Mouse (Mus musculus) neural tube, embryonic 15.5 days (tissue): ENCODE results near the gene Fam186b. TPM values are rescaled to one million over a fixed set of nuclear protein-coding genes. Genes with fewer than 3 reads are reported as not detected.
"Not testable (repeated sequence)": the region's sequence is repeated elsewhere in the genome, so short reads cannot be mapped to it uniquely, and the experiment has no call there.

Source experiments
- ATAC-seq: fragments of 200-750 bp; cut with Nextera tagmentation; 2 replicates; pipeline ENCODE4 v1.8.0; 2017; ENCODE audit warnings: mild to moderate bottlenecking, moderate TSS enrichment, moderate library complexity; ENCODE audit not compliant: low FRiP score
- H3K27ac ChIP-seq: fragments of 300-500 bp; sonication (generic); replicated peaks from 2 replicates; pipeline ENCODE4 v1.5.1; 2015; ENCODE audit warnings: mild to moderate bottlenecking, inconsistent platforms
- H3K27me3 ChIP-seq: fragments of 300-500 bp; sonication (generic); replicated peaks from 2 replicates; pipeline ENCODE4 v1.6.1; 2015; ENCODE audit warnings: inconsistent platforms
- H3K36me3 ChIP-seq: fragments of 300-500 bp; sonication (generic); 2 replicates; pipeline ENCODE4 v1.6.1; 2015; ENCODE audit warnings: inconsistent platforms
- H3K4me1 ChIP-seq: fragments of 300-500 bp; sonication (generic); 2 replicates; pipeline ENCODE4 v1.6.1; 2015; ENCODE audit warnings: inconsistent platforms
- H3K4me2 ChIP-seq: fragments of 300-500 bp; sonication (generic); 2 replicates; pipeline ENCODE4 v1.6.1; 2015; ENCODE audit warnings: inconsistent platforms, mild to moderate bottlenecking, moderate library complexity
- H3K4me3 ChIP-seq: fragments of 300-500 bp; sonication (generic); replicated peaks from 2 replicates; pipeline ENCODE4 v1.5.1; 2015; ENCODE audit warnings: mild to moderate bottlenecking, inconsistent platforms
- H3K9ac ChIP-seq: fragments of 300-500 bp; sonication (generic); replicated peaks from 2 replicates; pipeline ENCODE4 v1.6.1; 2015; ENCODE audit warnings: mild to moderate bottlenecking, inconsistent platforms
- H3K9me3 ChIP-seq: fragments of 300-500 bp; sonication (generic); replicated peaks from 2 replicates; pipeline ENCODE4 v1.6.1; 2016; ENCODE audit warnings: inconsistent platforms
- WGBS: fragments of 180-500 bp; shearing (Covaris S2); methylation state at CpG from one replicate; pipeline ENCODE4 v1.1.7; 2015; ENCODE audit warnings: mixed read lengths; 5-methylcytosine and 5-hydroxymethylcytosine counted together
- polyA plus RNA-seq: library from polyadenylated mRNA; unstranded; fragments of >200 nt; fragmentation: Nextera tagmentation; extraction: Ambion mirVana; gene quantifications from 2 replicates; pipeline ENCODE4 v1.2.1, GENCODE M21; 2015

The Fam186b gene
- polyA plus RNA-seq, 1 experiment from 2014 or later = 0.73 TPM

DNA sequence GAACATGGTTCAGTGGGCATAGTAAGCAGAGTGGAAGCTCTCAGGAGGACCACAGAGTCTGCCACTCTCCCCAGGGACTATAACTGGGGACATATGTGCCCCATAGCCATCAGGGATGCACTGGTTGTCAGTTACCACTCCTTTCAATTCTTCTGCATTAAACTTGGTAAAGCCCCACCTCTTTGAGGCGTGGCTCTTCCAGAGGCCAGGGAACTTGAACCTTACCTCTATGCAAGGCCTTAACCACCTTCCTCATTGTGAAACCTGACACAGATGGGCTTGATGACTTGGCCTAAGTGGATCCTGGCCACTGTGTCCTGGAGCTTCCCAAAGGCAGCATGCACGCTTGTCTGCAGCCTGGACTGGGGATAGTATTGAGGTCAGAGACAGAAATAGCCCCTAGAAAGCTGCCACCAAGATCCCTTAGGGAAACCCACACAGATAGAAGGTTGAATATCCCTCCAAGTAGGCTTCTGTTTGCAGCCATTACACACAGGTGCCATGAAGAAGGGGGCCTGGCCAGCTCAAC lies 41.1 kb downstream of the Fam186b start:
- H3K9ac ChIP-seq = no peak overlapping the region
- no peaks in the 10 kb centered on the region for H3K27me3 ChIP-seq
- H3K36me3 ChIP-seq = no peaks in the 10 kb centered on the region
- WGBS = 77% methylated on average over 2 of the region's 2 CpGs
- H3K27ac ChIP-seq = no peak overlapping the region
- H3K9me3 ChIP-seq = no peaks in the 10 kb centered on the region
- no peak overlapping the region for H3K4me3 ChIP-seq
- H3K4me2 ChIP-seq = no peak overlapping the region
- peaks cover 30% of the 10 kb centered on the region for H3K4me1 ChIP-seq
- no peak for ATAC-seq

DNA sequence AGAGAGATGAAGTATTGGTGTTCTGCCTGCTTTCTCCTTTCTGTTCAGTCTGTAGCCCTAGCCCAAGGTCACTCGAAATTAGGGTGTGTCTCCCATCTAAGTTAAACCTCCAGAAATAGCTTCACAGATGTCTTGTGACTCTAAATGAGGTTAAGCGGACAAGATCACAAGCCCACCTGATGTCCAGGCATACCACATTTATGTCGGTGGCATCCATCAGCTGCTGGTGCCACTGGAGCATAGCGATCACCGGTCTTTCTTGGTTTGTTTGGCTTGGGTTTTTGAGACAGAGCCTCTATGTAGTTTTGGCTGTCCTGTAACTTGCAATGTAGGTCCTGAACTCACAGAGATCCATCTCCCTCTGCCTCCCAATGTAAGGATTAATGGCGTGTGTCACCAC lies 41.9 kb downstream of the Fam186b start:
- 92% methylated on average over 6 of the region's 6 CpGs for WGBS
- H3K9me3 ChIP-seq = no peaks in the 10 kb centered on the region
- H3K4me3 ChIP-seq = no peak overlapping the region
- peaks cover 5% of the 10 kb centered on the region; the same call in 1 of the 2 replicates for H3K36me3 ChIP-seq
- H3K4me2 ChIP-seq = no peak overlapping the region
- no peaks in the 10 kb centered on the region for H3K27me3 ChIP-seq
- ATAC-seq = no peak
- no peak overlapping the region for H3K9ac ChIP-seq
- peaks cover 26% of the 10 kb centered on the region for H3K4me1 ChIP-seq
- H3K27ac ChIP-seq = no peak overlapping the region

DNA sequence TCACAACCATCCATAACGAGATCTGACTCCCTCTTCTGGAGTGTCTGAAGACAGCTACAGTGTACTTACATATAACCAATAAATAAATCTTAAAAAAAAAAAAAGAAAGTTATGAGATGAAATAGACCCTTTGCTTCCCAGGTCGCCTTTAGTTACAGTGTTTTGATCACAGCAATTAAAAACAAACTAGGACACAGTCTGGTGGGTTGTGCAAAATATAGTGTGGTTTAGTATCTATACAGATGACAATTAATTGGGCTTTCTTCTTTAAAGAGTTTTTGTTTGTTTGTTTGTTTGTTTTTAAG lies 42.6 kb downstream of the Fam186b start:
- not testable (repeated sequence) for H3K9me3 ChIP-seq, H3K27ac ChIP-seq, H3K9ac ChIP-seq, H3K36me3 ChIP-seq, H3K27me3 ChIP-seq, ATAC-seq
- 48% methylated on average over 2 of the region's 2 CpGs for WGBS
- peaks cover 26% of the 10 kb centered on the region for H3K4me1 ChIP-seq
- H3K4me3 ChIP-seq = 0 out of 2 replicates have a peak overlapping the region, but pooled peaks have one; percentile 66
- peak overlapping the region; percentile 82 for H3K4me2 ChIP-seq

DNA sequence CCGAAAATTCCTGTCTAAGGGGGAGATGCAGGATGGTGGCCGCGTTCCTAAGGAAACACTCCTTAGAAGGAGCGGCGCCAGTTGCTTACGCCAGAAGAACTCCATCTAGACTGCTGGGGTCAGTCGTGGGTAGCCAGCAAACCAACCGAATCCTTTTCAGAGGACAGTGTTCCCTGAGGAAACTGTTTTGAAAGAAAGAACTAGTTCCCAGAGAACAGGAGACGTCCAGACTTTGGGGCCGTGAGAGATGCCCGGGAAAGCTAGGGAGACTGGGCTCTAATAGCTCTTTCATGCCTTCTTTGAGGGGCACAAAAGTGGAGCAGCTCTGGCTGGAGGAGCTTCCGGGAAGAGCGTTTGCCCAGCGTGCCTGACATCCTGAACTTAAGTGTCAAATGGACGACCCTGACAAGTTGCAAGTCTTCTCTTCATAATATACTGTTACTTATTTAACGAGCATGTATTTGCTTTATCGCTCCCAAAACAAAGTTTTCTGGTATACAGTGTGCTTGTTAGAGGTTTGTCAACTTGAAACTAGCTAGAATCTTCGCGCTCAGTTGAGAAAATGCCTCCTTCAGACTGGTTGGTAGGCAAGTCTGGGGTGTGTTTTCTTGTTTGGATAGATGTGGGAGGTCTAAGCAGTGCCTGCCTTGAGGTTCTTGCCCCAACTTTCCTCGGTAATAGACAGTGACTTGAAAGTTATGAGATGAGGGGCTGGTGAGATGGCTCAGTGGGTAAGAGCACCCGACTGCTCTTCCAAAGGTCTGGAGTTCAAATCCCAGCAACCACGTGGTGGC lies 43.1 kb downstream of the Fam186b start:
- Histone ChIP-seq H3K36me3 (peaks cover 13% of the 10 kb centered on the region), H3K27me3 (no peaks in the 10 kb centered on the region), H3K9ac (peak overlapping the region; percentile 64), H3K27ac (peak overlapping the region; percentile 97), H3K9me3 (no peaks in the 10 kb centered on the region), H3K4me3 (peak overlapping the region; percentile 66), H3K4me2 (peak overlapping the region; percentile 82), H3K4me1 (peaks cover 26% of the 10 kb centered on the region)
- 4% methylated on average over 22 of the region's 22 CpGs for WGBS
- peak; percentile 69 for ATAC-seq

DNA sequence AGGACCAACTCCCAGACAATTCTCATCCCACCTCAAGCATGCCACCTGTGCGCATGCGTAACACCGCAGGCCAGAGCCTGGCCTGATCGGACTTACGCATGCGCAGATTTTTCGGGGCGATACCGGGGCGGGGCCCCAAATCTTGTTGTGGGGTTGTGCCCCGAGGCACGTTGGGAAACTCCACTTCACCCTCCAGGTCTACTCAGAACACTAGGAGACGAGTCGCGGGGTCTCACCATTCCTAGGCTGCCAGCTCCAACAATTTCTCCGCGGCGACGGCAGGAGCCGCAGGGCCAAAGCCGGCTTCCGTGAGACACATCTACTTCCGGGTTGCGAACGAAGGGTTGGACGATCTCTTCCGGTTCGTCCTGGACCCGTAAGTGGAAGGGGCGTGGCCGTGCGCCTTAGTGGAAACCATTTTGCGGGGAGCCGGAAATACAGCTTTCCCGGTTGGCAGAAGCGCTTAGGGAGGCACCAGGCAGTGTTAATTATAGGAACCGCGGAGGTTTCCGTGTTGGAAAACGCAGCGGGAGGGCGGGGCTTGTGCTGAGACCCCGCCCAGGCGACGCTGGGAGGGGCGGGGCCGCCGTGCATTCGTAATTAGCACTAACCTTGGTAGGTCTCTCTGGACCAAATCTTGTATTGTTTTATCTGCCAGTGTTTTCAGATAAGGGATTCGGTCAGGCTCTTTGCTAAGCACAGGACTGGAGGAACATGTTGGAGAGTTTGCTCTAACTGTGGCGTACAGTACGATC lies 43.9 kb downstream of the Fam186b start, which contains the start of gene Mcrs1:
TSS of gene Mcrs1 (minus strand) at position 336 of the 755 bp plus-strand sequence.
- WGBS = under 1% methylated on average over 52 of the region's 52 CpGs
- H3K4me3 ChIP-seq = peak within 1 kb of the TSS; percentile 66

DNA sequence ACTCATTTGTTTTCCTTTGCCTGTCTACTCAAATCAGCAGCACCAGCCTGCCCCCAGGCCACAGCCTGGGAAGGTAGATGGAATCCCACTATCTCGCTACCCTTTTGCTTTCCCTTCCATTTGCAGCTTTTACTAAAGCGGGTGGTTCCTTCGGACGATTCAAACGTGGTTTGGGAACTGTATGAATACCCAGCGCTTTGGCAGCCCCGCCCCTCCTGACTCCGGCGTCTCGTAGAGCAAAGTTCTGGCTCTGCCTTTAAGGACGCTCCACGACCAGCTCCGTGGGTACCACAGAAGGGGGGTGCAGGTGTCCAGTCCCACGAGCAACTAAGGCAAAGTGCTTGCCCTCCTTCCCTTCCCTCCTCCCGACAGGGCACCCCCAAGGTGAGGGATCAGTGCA lies 44.6 kb downstream of the Fam186b start:
- not testable (repeated sequence) for H3K9me3 ChIP-seq, ATAC-seq, H3K27me3 ChIP-seq
- Histone ChIP-seq H3K36me3 (peaks cover 28% of the 10 kb centered on the region), H3K4me2 (peak overlapping the region; percentile 82), H3K27ac (peak overlapping the region; percentile 51), H3K4me1 (peaks cover 26% of the 10 kb centered on the region), H3K9ac (peak overlapping the region; percentile 56), H3K4me3 (peak overlapping the region; percentile 66)
- WGBS = 2% methylated on average over 14 of the region's 15 CpGs

More for the DNA sequence above, 43.9 kb downstream of the Fam186b start, which contains the start of gene Mcrs1:
- H3K9me3 ChIP-seq = no peaks in the 10 kb centered on the region
- peaks cover 26% of the 10 kb centered on the region for H3K4me1 ChIP-seq
- peak within 1 kb of the TSS; percentile 82 for H3K4me2 ChIP-seq
- peak; percentile 96 for ATAC-seq
- peaks cover 21% of the 10 kb centered on the region for H3K36me3 ChIP-seq
- H3K9ac ChIP-seq = peak within 1 kb of the TSS; percentile 64
- H3K27ac ChIP-seq = peak within 1 kb of the TSS; percentile 97
- no peaks in the 10 kb centered on the region for H3K27me3 ChIP-seq

DNA sequence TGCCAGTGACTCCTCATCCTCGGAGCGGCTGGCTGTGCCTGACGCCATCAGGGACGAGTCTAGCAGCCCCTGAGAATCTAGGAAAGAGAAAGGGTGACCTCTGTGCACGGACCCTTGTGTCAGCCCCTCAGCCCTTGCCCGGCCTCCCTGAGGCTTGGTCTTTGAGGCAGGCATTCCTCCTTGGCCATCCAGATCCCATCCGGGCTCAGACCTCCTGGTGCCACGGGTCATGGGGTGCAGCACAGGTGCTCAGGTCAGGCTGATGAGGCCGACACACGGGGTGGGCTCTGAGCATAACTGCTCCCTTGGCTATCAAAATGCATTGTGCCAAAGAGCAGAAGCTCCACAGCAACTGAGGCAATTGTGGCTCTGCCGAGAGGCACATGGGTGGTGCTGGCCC lies 45.8 kb downstream of the Fam186b start:
- Histone ChIP-seq H3K36me3 (peaks cover 39% of the 10 kb centered on the region), H3K27me3 (no peaks in the 10 kb centered on the region), H3K27ac (no peak overlapping the region), H3K9me3 (no peaks in the 10 kb centered on the region), H3K4me2 (no peak overlapping the region), H3K4me3 (no peak overlapping the region), H3K4me1 (peaks cover 26% of the 10 kb centered on the region), H3K9ac (no peak overlapping the region)
- ATAC-seq = no peak
- 94% methylated on average over 11 of the region's 11 CpGs for WGBS

DNA sequence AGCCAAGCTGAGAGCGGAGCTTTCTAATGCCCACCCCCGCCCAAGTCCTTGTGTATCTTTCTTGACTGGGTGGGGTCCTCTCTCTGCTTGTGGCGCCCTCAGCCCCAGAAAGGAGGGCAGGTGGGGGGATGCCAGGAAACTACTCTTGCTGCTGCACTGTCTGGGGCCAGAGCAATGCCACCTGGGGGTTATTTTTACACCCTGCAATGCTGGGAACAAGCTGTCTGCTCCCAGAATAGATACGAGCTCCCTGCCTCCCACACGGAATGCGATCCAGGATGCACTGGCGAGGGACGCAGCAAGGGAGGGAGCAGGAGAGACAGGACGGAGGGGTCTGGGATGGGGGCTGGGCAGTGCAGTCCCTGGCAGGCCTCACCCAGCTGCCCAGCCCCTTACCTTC lies 46.7 kb downstream of the Fam186b start:
- Histone ChIP-seq H3K27me3 (no peaks in the 10 kb centered on the region), H3K9me3 (no peaks in the 10 kb centered on the region), H3K4me3 (no peak overlapping the region), H3K9ac (no peak overlapping the region), H3K4me2 (no peak overlapping the region), H3K27ac (no peak overlapping the region), H3K36me3 (peaks cover 49% of the 10 kb centered on the region), H3K4me1 (peaks cover 26% of the 10 kb centered on the region)
- ATAC-seq = no peak
- 86% methylated on average over 9 of the region's 9 CpGs for WGBS

DNA sequence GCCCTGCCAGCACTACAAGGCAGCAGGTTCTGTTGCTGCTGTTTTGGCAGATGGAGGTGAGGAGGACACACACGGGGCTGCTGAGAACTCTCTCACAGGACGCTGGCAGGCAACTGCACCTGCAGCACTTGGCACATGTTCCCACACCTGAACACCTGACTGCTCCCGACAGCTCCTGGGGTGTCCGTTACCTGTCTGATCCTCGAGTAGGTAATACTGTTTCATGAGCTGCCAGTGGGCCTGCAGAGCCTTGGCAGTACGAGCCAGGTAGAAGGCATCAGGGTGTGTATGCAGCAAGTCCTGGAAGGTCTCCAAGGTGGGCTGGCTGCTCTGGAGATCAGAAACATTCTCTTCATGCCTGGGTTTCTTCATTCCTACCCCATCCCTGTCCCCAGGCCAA lies 49.0 kb downstream of the Fam186b start:
- 88% methylated on average over 6 of the region's 6 CpGs for WGBS
- H3K4me3 ChIP-seq, H3K4me2 ChIP-seq, H3K27me3 ChIP-seq, H3K9ac ChIP-seq, H3K9me3 ChIP-seq, H3K27ac ChIP-seq, ATAC-seq: not testable (repeated sequence)
- H3K4me1 ChIP-seq = peaks cover 13% of the 10 kb centered on the region
- peaks cover 68% of the 10 kb centered on the region for H3K36me3 ChIP-seq

DNA sequence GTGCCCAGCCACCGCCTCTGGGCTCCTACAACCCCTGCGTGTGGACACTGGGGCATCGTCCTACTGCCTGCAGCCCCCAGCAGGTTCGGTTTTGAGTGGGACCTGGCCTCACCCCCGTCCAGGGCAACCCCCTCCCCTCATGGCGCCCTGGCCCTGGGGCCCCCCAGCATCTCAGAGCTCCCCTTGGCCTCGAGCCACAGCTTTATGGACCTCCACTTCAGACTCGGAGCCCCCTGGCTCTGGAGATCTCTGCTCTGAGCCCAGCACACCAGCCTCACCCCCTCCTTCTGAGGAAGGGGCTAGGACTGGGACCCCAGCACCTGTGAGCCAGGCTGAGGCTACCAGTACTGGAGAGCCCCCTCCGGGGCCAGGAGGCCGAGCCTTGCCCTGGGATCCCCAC lies 53.6 kb downstream of the Fam186b start:
- H3K4me2 ChIP-seq = no peak overlapping the region
- no peak overlapping the region for H3K9ac ChIP-seq
- H3K36me3 ChIP-seq = peaks cover 57% of the 10 kb centered on the region
- H3K4me1 ChIP-seq = no peaks in the 10 kb centered on the region
- no peaks in the 10 kb centered on the region for H3K9me3 ChIP-seq
- H3K4me3 ChIP-seq = no peak overlapping the region
- no peaks in the 10 kb centered on the region for H3K27me3 ChIP-seq
- H3K27ac ChIP-seq = no peak overlapping the region
- no peak for ATAC-seq
- 92% methylated on average over 10 of the region's 10 CpGs for WGBS

DNA sequence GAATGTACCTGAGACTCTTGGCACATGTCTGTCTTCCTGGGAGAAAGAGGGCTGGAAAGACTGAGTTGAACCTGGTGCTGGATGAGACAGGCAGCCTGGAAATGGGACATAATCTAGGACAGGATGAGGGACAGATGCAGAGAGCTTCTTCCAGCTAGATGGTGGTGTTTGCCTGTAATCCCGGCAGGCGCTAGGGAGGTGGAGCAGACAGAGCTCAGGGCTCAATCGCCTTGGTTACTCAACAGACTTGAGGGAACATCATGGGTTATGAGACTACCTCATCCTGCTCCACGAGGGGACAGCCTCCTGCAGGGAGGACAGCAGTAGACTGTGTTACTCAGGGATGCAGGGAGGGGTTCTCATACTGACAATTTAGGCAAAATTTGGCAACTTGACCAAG lies 54.4 kb downstream of the Fam186b start:
- 82% methylated on average over 4 of the region's 4 CpGs for WGBS
- Histone ChIP-seq H3K9me3 (no peaks in the 10 kb centered on the region), H3K4me2 (no peak overlapping the region), H3K36me3 (peaks cover 50% of the 10 kb centered on the region), H3K4me3 (no peak overlapping the region), H3K4me1 (no peaks in the 10 kb centered on the region), H3K27ac (no peak overlapping the region), H3K27me3 (no peaks in the 10 kb centered on the region), H3K9ac (no peak overlapping the region)
- no peak for ATAC-seq

DNA sequence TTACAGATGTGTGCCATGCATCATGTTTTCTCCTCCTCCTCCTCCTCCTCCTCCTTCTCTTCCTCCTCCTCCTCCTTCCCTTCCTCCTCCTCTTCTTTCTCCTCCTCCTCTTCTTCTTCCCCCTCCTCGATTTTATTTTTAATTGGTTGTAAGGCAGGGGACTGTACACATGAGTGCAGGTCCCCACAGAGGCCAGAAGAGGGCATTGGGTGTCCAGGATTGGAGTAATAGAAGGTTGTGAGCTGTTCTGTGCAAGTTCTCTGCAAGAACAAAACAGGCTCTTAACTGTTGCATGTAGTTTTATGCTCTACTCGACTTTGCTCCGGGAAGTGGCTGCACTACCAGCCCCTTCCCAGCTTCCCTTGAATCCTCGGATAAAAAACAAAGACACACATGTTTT lies 55.6 kb downstream of the Fam186b start:
- 81% methylated on average over 4 of the region's 4 CpGs for WGBS
- H3K27me3 ChIP-seq = no peaks in the 10 kb centered on the region
- H3K9ac ChIP-seq = no peak overlapping the region
- H3K4me3 ChIP-seq = no peak overlapping the region
- peaks cover 39% of the 10 kb centered on the region for H3K36me3 ChIP-seq
- no peak overlapping the region for H3K4me2 ChIP-seq
- H3K4me1 ChIP-seq = no peaks in the 10 kb centered on the region
- ATAC-seq = no peak
- no peak overlapping the region for H3K27ac ChIP-seq
- H3K9me3 ChIP-seq = no peaks in the 10 kb centered on the region
